Mouse (Mus musculus): ENCODE measurements around the gene Crybb3. TPM values are rescaled to one million over a fixed set of nuclear protein-coding genes. Genes with fewer than 3 reads are reported as not detected.

Gene Crybb3
- polyA plus RNA-seq, 1 experiment from 2014 or later, result 0.71 TPM

DNA sequence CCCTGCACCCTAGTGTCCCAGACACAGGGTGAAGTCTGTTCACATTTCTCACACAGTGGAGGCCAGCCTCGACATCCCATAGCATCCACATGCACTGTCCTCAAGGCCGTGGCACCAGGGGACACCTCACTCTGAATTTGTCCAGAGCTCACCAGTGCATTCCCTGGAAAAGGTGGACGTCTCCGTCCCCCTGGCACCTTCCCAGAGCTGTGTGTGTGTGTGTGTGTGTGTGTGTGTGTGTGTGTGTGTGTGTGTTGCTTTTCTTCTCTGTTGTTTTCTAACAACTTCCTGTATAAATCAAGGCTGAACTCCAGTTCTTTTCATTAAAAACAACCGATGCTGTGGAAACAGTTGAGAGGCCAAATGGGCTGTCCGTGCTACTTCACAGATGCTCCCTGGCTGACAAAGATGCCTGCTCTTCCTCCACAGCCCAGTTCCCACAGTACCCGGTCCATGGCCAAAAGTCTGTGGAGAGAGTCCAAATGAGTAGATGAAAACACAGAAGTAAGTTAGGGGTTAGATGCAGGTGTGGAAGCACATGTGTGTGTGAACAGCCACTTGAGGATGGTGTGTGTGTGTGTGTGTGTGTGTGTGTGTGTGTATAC lies 30.7 kb downstream of the Crybb3 start:
- H3K27ac ChIP-seq, result no peak overlapping the region
- H3K27me3 ChIP-seq (ENCODE audit: insufficient read depth, low read length), result no peaks in the 10 kb centered on the region
- 41% methylated on average over 7 of the region's 7 CpGs for WGBS
- ATAC-seq (replicated peaks; ENCODE audit: low FRiP score, low read depth), result no peak
- H3K9me3 ChIP-seq (replicated peaks; ENCODE audit: low read length), result no peaks in the 10 kb centered on the region
- no peaks in the 10 kb centered on the region for H3K4me1 ChIP-seq (replicated peaks; ENCODE audit: insufficient read depth, low read length)
- no peak overlapping the region for H3K4me2 ChIP-seq (ENCODE audit: low read length)
- H3K36me3 ChIP-seq (ENCODE audit: insufficient read depth, low read length), result no peaks in the 10 kb centered on the region
- TF ChIP-seq CTCF (IDR thresholded peaks at IDR 0.05; ENCODE audit: low read depth), result no peak
- H3K9ac ChIP-seq (ENCODE audit: low read depth, low read length), result no peak overlapping the region
- DNase-seq (ENCODE audit: low spot score), result no peak
- no peak overlapping the region for H3K4me3 ChIP-seq (replicated peaks; ENCODE audit: low read depth, low read length)

- H3K4me2 ChIP-seq (ENCODE audit: low read length), result no peak overlapping the region
- no peak overlapping the region for H3K4me3 ChIP-seq (replicated peaks; ENCODE audit: low read depth, low read length)
- DNase-seq (ENCODE audit: low spot score) (no peak), ATAC-seq (replicated peaks; ENCODE audit: low FRiP score, low read depth) (no peak)
- no peaks in the 10 kb centered on the region for H3K9me3 ChIP-seq (replicated peaks; ENCODE audit: low read length)
- no peak overlapping the region for H3K9ac ChIP-seq (ENCODE audit: low read depth, low read length)
- H3K4me1 ChIP-seq (replicated peaks; ENCODE audit: insufficient read depth, low read length), result no peaks in the 10 kb centered on the region
- H3K27me3 ChIP-seq (ENCODE audit: insufficient read depth, low read length), result no peaks in the 10 kb centered on the region
- no peak for TF ChIP-seq CTCF (IDR thresholded peaks at IDR 0.05; ENCODE audit: low read depth)
- H3K36me3 ChIP-seq (ENCODE audit: insufficient read depth, low read length), result no peaks in the 10 kb centered on the region
- H3K27ac ChIP-seq, result no peak overlapping the region
These were observed 31.5 kb downstream of the Crybb3 start for GRCm38 (mm10) chr5:113049876-113050275.

DNA sequence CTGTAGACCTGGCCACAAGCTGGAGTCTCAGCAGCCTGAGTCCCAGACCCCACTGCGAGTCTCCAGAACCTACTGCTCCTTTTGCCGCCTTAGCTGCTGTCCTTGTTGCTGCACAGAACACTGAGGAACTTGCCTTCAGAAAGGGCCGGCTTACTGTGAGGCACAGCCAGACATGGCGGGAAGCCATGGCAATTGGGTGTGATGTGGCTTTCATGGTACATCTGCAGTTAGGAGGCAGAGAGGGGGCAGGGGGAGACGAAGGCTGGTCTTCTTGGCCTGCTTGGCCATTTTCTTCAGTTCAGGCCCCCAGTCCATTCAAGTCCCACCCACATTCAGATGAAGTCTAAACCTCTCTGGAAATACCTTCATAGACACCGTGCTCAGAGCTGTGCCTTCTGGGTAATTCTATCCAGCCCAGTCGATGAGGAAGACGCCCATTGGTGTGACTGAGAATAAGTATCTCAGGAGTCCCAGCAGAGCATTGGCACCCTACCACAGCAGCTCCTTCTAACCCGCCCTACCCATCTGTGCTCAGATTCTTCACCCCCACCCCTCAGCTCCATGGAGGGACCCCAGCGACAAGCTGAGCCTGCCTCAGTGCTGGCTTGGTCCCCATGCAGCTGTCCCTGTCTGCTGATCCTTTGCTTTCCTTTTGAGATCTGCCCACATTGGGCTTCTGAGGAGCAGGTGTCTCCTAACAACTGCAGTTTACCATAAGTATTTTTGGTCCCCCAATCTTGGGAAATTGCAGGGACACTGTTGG lies 35.7 kb downstream of the Crybb3 start:
- H3K9me3 ChIP-seq (replicated peaks; ENCODE audit: low read length), result no peaks in the 10 kb centered on the region
- TF ChIP-seq CTCF (IDR thresholded peaks at IDR 0.05; ENCODE audit: low read depth), result no peak
- H3K9ac ChIP-seq (ENCODE audit: low read depth, low read length), result no peak overlapping the region
- H3K27ac ChIP-seq, result no peak overlapping the region
- ATAC-seq (replicated peaks; ENCODE audit: low FRiP score, low read depth) (no peak), DNase-seq (ENCODE audit: low spot score) (no peak)
- H3K27me3 ChIP-seq (ENCODE audit: insufficient read depth, low read length), result no peaks in the 10 kb centered on the region
- no peak overlapping the region for H3K4me3 ChIP-seq (replicated peaks; ENCODE audit: low read depth, low read length)
- whole genome bisulfite sequencing, result 87% methylated on average over 10 of the region's 10 CpGs
- H3K4me2 ChIP-seq (ENCODE audit: low read length), result no peak overlapping the region
- no peaks in the 10 kb centered on the region for H3K4me1 ChIP-seq (replicated peaks; ENCODE audit: insufficient read depth, low read length)
- no peaks in the 10 kb centered on the region for H3K36me3 ChIP-seq (ENCODE audit: insufficient read depth, low read length)

DNA sequence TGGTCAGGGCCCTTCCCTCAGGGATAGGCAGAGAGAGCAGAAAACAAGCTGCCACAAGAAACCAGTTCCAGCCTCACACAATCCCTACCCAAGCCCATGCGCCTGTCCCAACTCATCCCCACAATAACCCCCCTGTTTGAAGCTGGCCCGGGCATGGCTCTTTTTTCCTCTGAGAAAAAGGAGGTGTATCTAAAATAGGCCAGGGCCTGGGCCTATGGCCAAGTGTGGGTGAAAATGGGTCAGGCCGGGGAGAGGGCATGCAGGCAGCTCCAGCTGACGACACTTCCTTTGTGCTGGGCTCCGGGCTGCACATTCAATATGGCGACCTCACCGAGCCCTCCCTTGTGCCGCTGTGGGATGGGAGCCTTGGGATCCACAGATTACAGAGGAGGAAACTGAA lies 37.9 kb downstream of the Crybb3 start:
- DNase-seq (ENCODE audit: low spot score) (no peak), ATAC-seq (replicated peaks; ENCODE audit: low FRiP score, low read depth) (no peak)
- no peak overlapping the region for H3K9ac ChIP-seq (ENCODE audit: low read depth, low read length)
- H3K4me3 ChIP-seq (replicated peaks; ENCODE audit: low read depth, low read length), result no peak overlapping the region
- H3K4me2 ChIP-seq (ENCODE audit: low read length), result no peak overlapping the region
- H3K4me1 ChIP-seq (replicated peaks; ENCODE audit: insufficient read depth, low read length), result no peaks in the 10 kb centered on the region
- TF ChIP-seq CTCF (IDR thresholded peaks at IDR 0.05; ENCODE audit: low read depth), result no peak
- H3K27me3 ChIP-seq (ENCODE audit: insufficient read depth, low read length), result no peaks in the 10 kb centered on the region
- H3K36me3 ChIP-seq (ENCODE audit: insufficient read depth, low read length), result no peaks in the 10 kb centered on the region
- H3K9me3 ChIP-seq (replicated peaks; ENCODE audit: low read length), result no peaks in the 10 kb centered on the region
- no peak overlapping the region for H3K27ac ChIP-seq
- WGBS, result 94% methylated on average over 8 of the region's 8 CpGs

DNA sequence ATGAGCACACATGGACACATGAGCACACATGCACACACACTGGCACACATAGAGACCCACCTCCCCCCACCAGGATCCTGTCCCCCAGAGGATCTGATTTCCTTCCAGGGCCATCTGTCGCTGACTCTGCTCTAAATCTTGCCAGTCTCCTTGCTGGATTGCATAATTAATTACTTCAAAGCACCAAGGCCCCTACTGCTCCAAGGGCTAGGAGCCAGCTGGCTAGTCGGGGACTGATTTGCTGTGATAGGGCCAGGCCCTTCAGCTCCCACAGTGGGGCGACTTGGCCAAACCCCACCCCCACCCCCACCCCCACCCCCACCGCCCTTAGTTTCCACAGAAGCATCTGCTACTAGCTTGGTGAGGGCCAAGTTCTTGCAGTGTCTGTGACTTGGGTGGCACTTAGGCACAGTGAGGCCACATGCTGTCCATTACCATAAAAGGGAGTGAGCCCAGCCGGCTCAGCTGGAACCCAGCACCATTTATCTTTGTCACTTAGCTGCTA lies 39.8 kb downstream of the Crybb3 start:
- Histone ChIP-seq H3K36me3 (ENCODE audit: insufficient read depth, low read length) (no peaks in the 10 kb centered on the region), H3K9ac (ENCODE audit: low read depth, low read length) (no peak overlapping the region), H3K27me3 (ENCODE audit: insufficient read depth, low read length) (no peaks in the 10 kb centered on the region), H3K27ac (no peak overlapping the region), H3K4me2 (ENCODE audit: low read length) (no peak overlapping the region), H3K9me3 (replicated peaks; ENCODE audit: low read length) (no peaks in the 10 kb centered on the region), H3K4me1 (replicated peaks; ENCODE audit: insufficient read depth, low read length) (no peaks in the 10 kb centered on the region), H3K4me3 (replicated peaks; ENCODE audit: low read depth, low read length) (no peak overlapping the region)
- TF ChIP-seq CTCF (IDR thresholded peaks at IDR 0.05; ENCODE audit: low read depth), result no peak
- 7% methylated on average over 5 of the region's 5 CpGs for WGBS
- peak; percentile 77 for ATAC-seq (replicated peaks; ENCODE audit: low FRiP score, low read depth)
- peak; percentile 82 for DNase-seq (ENCODE audit: low spot score)

DNA sequence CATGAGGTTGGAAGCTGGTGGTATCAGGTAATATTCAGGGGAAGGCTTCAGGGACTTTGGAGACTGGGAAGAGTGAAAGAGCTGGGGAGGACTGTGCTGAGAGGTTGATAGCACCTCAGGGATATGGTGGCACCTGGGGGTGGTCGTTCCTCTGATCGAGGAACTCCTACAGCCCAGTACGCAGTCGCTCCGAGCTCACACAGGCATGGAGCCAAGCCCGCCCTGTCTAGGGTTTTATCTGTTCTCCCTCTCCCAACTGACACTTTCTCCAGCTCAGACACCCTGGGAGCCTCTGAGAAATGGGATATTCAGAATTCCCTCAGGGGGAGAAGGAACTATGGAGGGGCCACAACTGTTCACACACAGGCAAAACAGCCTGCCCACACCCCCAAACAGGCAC lies 40.6 kb downstream of the Crybb3 start:
- Histone ChIP-seq H3K4me3 (replicated peaks; ENCODE audit: low read depth, low read length) (no peak overlapping the region), H3K4me2 (ENCODE audit: low read length) (no peak overlapping the region), H3K4me1 (replicated peaks; ENCODE audit: insufficient read depth, low read length) (no peaks in the 10 kb centered on the region), H3K27ac (no peak overlapping the region), H3K27me3 (ENCODE audit: insufficient read depth, low read length) (no peaks in the 10 kb centered on the region), H3K9ac (ENCODE audit: low read depth, low read length) (no peak overlapping the region), H3K9me3 (replicated peaks; ENCODE audit: low read length) (no peaks in the 10 kb centered on the region), H3K36me3 (ENCODE audit: insufficient read depth, low read length) (no peaks in the 10 kb centered on the region)
- ATAC-seq (replicated peaks; ENCODE audit: low FRiP score, low read depth), result no peak
- DNase-seq (ENCODE audit: low spot score), result no peak
- WGBS, result 71% methylated on average over 6 of the region's 6 CpGs
- no peak for TF ChIP-seq CTCF (IDR thresholded peaks at IDR 0.05; ENCODE audit: low read depth)

All from kidney, postnatal 0 days (tissue).